Mouse (Mus musculus): Measurements from ENCODE around the gene AC153137.1. TPM values are rescaled to one million over a fixed set of nuclear protein-coding genes. Genes with fewer than 3 reads are reported as not detected.
A peak's percentile ranks its signal among the peaks of the same experiment; 100 is the strongest.

Gene AC153137.1
- polyA plus RNA-seq, 1 experiment: not detected

- TF ChIP-seq POLR2A (IDR thresholded peaks at IDR 0.05; ENCODE audit: borderline replicate concordance, low read depth, low read length): no peak
- TF ChIP-seq CTCF (IDR thresholded peaks at IDR 0.05; ENCODE audit: low read depth, low read length): no peak
- peak overlapping the region; percentile 84 for H3K4me3 ChIP-seq (ENCODE audit: insufficient read depth, low read length)
- peak overlapping the region; percentile 85 for H3K27ac ChIP-seq (ENCODE audit: insufficient read depth, low read depth, low read length)
- peaks cover 6% of the 10 kb centered on the region; the same call in 1 of the 2 replicates for H3K4me1 ChIP-seq (ENCODE audit: control insufficient read depth, insufficient read depth, low read length)
Observed at GRCm38 (mm10) chr1:30948950-30949639, 28.7 kb downstream of the AC153137.1 start.

DNA sequence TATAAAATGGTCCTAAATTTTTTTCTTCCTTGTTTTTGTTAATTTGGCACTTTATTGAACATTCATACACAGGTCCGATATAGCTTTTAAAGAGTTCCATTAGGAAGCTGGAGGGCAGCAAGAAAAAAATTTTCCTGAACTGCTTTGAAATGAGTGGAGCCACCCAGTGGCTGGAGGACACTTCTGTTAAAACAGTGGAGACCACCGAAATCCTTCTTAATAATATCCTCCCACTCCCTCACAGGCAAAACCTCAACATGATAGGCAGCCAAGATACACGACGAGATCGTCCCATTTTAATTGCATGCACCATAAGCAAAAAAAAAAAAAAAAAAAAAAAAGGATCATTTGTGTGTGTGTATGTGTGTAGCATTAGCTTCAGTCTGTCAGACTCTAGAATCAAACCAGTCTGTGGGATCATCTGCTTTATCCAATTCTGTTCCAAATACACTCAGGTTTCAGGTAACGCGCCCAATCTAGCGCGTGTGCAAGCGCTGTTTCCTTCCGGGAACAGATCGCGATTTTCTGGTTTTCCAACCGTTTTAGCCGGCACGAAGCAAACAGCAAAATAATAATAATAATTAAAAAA, 29.3 kb downstream of the AC153137.1 start:
- peak overlapping the region; percentile 84 for H3K4me3 ChIP-seq (ENCODE audit: insufficient read depth, low read length)
- peaks cover 6% of the 10 kb centered on the region; the same call in 1 of the 2 replicates for H3K4me1 ChIP-seq (ENCODE audit: control insufficient read depth, insufficient read depth, low read length)
- peak overlapping the region; percentile 85 for H3K27ac ChIP-seq (ENCODE audit: insufficient read depth, low read depth, low read length)
- TF ChIP-seq CTCF (IDR thresholded peaks at IDR 0.05; ENCODE audit: low read depth, low read length): peak; percentile 29; the same call in 1 of the 2 replicates
- TF ChIP-seq POLR2A (IDR thresholded peaks at IDR 0.05; ENCODE audit: borderline replicate concordance, low read depth, low read length): no peak

- Histone ChIP-seq H3K27ac (ENCODE audit: insufficient read depth, low read depth, low read length) (no peak overlapping the region), H3K4me1 (ENCODE audit: control insufficient read depth, insufficient read depth, low read length) (no peaks in the 10 kb centered on the region), H3K4me3 (ENCODE audit: insufficient read depth, low read length) (no peak overlapping the region)
- no peak for TF ChIP-seq POLR2A (IDR thresholded peaks at IDR 0.05; ENCODE audit: borderline replicate concordance, low read depth, low read length)
- no peak for TF ChIP-seq CTCF (IDR thresholded peaks at IDR 0.05; ENCODE audit: low read depth, low read length)
Observed at GRCm38 (mm10) chr1:30945136-30945535, 32.6 kb downstream of the AC153137.1 start.

- H3K27ac ChIP-seq (ENCODE audit: insufficient read depth, low read depth, low read length): no peak overlapping the region
- TF ChIP-seq POLR2A (IDR thresholded peaks at IDR 0.05; ENCODE audit: borderline replicate concordance, low read depth, low read length): no peak
- TF ChIP-seq CTCF (IDR thresholded peaks at IDR 0.05; ENCODE audit: low read depth, low read length): no peak
Observed at GRCm38 (mm10) chr1:30940571-30940970, 37.2 kb downstream of the AC153137.1 start.

GRCm38 (mm10) chr1:30938392-30938791, 39.4 kb downstream of the AC153137.1 start:
- H3K4me1 ChIP-seq (ENCODE audit: control insufficient read depth, insufficient read depth, low read length): no peaks in the 10 kb centered on the region
- H3K4me3 ChIP-seq (ENCODE audit: insufficient read depth, low read length): no peak overlapping the region
- no peak overlapping the region for H3K27ac ChIP-seq (ENCODE audit: insufficient read depth, low read depth, low read length)
- no peak for TF ChIP-seq CTCF (IDR thresholded peaks at IDR 0.05; ENCODE audit: low read depth, low read length)
- TF ChIP-seq POLR2A (IDR thresholded peaks at IDR 0.05; ENCODE audit: borderline replicate concordance, low read depth, low read length): no peak

More at GRCm38 (mm10) chr1:30940571-30940970, 37.2 kb downstream of the AC153137.1 start:
- no peak overlapping the region for H3K4me3 ChIP-seq (ENCODE audit: insufficient read depth, low read length)
- H3K4me1 ChIP-seq (ENCODE audit: control insufficient read depth, insufficient read depth, low read length): no peaks in the 10 kb centered on the region

- TF ChIP-seq CTCF (IDR thresholded peaks at IDR 0.05; ENCODE audit: low read depth, low read length) (no peak), POLR2A (IDR thresholded peaks at IDR 0.05; ENCODE audit: borderline replicate concordance, low read depth, low read length) (no peak)
- Histone ChIP-seq H3K4me1 (ENCODE audit: control insufficient read depth, insufficient read depth, low read length) (no peaks in the 10 kb centered on the region), H3K27ac (ENCODE audit: insufficient read depth, low read depth, low read length) (no peak overlapping the region), H3K4me3 (ENCODE audit: insufficient read depth, low read length) (no peak overlapping the region)
Observed at GRCm38 (mm10) chr1:30937396-30937965, 40.3 kb downstream of the AC153137.1 start.

DNA sequence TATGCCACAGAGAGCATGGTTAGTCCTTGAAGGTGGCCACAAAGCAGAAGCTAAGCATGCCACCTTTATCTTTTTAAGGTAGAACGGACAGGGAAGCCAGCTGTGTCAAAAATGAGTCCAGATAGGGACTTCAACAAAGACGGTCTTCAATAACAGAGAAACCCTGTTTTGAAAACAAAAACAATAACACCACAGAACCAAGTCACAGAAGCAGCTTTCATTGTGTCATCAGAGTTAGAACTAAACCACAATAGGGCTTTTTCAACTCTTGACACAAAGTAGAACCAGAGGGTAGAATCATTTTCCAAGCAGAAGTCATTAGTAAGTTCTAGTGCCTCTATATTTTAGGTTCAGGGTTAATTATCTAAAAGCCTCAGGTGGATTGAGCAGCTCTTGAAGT, 41.3 kb downstream of the AC153137.1 start:
- Histone ChIP-seq H3K4me1 (ENCODE audit: control insufficient read depth, insufficient read depth, low read length) (no peaks in the 10 kb centered on the region), H3K27ac (ENCODE audit: insufficient read depth, low read depth, low read length) (no peak overlapping the region)
- TF ChIP-seq CTCF (IDR thresholded peaks at IDR 0.05; ENCODE audit: low read depth, low read length) (no peak), POLR2A (IDR thresholded peaks at IDR 0.05; ENCODE audit: borderline replicate concordance, low read depth, low read length) (no peak)

GRCm38 (mm10) chr1:30930823-30931222, 46.9 kb downstream of the AC153137.1 start:
- TF ChIP-seq CTCF (IDR thresholded peaks at IDR 0.05; ENCODE audit: low read depth, low read length) (no peak), POLR2A (IDR thresholded peaks at IDR 0.05; ENCODE audit: borderline replicate concordance, low read depth, low read length) (no peak)
- Histone ChIP-seq H3K4me1 (ENCODE audit: control insufficient read depth, insufficient read depth, low read length) (0 out of 2 replicates have a peak, but pooled peaks cover 3% of the 10 kb centered on the region), H3K4me3 (ENCODE audit: insufficient read depth, low read length) (no peak overlapping the region), H3K27ac (ENCODE audit: insufficient read depth, low read depth, low read length) (no peak overlapping the region)

More for the DNA sequence above, 41.3 kb downstream of the AC153137.1 start:
- no peak overlapping the region for H3K4me3 ChIP-seq (ENCODE audit: insufficient read depth, low read length)

- Histone ChIP-seq H3K27ac (ENCODE audit: insufficient read depth, low read depth, low read length) (no peak overlapping the region), H3K4me3 (ENCODE audit: insufficient read depth, low read length) (no peak overlapping the region), H3K4me1 (ENCODE audit: control insufficient read depth, insufficient read depth, low read length) (0 out of 2 replicates have a peak, but pooled peaks cover 3% of the 10 kb centered on the region)
- no peak for TF ChIP-seq CTCF (IDR thresholded peaks at IDR 0.05; ENCODE audit: low read depth, low read length)
- TF ChIP-seq POLR2A (IDR thresholded peaks at IDR 0.05; ENCODE audit: borderline replicate concordance, low read depth, low read length): no peak
Observed at GRCm38 (mm10) chr1:30930194-30930593, 47.6 kb downstream of the AC153137.1 start.

Other genes starting within 250 kb of the AC153137.1 start
- 55.2 and 57.6 TPM in 2 replicates for gene Phf3, start 104.0 kb downstream of the AC153137.1 start, polyA plus RNA-seq (2012; ENCODE audit: insufficient read depth, insufficient read length, missing spikeins)
- gene Lgsn, start 198.4 kb upstream of the AC153137.1 start, polyA plus RNA-seq (2012; ENCODE audit: insufficient read depth, insufficient read length, missing spikeins): not detected in 2 replicates
- not detected in 2 replicates for gene 4931428L18Rik, start 244.7 kb upstream of the AC153137.1 start, polyA plus RNA-seq (2012; ENCODE audit: insufficient read depth, insufficient read length, missing spikeins)
- gene Pih1d3, start 244.9 kb upstream of the AC153137.1 start, polyA plus RNA-seq (2012; ENCODE audit: insufficient read depth, insufficient read length, missing spikeins): not detected in 2 replicates

Measured in bone marrow macrophage, adult 2 months (primary cell).